Mouse (Mus musculus): ENCODE measurements around the gene Fam198b.

DNA sequence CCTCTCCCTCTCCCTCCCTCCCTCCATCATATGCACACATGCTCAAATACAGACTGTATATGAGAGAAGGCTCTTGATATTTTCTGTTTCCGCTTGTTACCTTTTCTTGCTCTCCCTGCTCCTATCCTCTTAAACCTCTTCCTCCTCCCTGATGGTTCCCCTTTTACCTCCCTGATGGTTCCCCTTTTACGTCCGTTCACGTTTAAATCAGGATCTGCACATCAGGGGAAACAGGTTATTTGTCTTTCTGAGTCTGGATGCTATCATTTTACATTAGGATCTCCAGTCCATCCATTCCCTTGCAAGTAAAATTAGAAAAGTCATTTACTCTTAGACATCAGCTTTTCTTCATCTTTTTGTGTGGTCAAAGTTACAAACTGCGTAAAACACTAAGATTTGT, 37.7 kb upstream of the Fam198b start:
- no peak for TF ChIP-seq POLR2A (IDR thresholded peaks at IDR 0.05; ENCODE audit: control insufficient read depth, low read depth, low read length)
- TF ChIP-seq CTCF (IDR thresholded peaks at IDR 0.05; ENCODE audit: control insufficient read depth, insufficient read depth, insufficient replicate concordance, low read depth, low read length) = no peak
